Mouse (Mus musculus) MN1 (cell line): ENCODE measurements around the gene Tmem265.

Experiments used
- DNase-seq: peaks from one replicate; pipeline ENCODE4 v3.0.0-alpha.2; 2016; ENCODE audit warnings: low spot score

Tmem265 gene

GRCm38 (mm10) chr7:127588901-127589300, 27.7 kb downstream of the Tmem265 start:
- DNase-seq, result no peak

GRCm38 (mm10) chr7:127589637-127590036, 28.4 kb downstream of the Tmem265 start:
- DNase-seq, result no peak

GRCm38 (mm10) chr7:127591108-127591507, 29.9 kb downstream of the Tmem265 start:
- no peak for DNase-seq

- DNase-seq, result no peak
These were observed 31.4 kb downstream of the Tmem265 start for GRCm38 (mm10) chr7:127592575-127592974.

- DNase-seq, result no peak
These were observed 35.6 kb downstream of the Tmem265 start for GRCm38 (mm10) chr7:127596747-127597146.

GRCm38 (mm10) chr7:127600612-127601011, 39.4 kb downstream of the Tmem265 start:
- no peak for DNase-seq

- no peak for DNase-seq
These were observed 40.5 kb downstream of the Tmem265 start for GRCm38 (mm10) chr7:127601735-127602134.

GRCm38 (mm10) chr7:127602903-127603302, 41.7 kb downstream of the Tmem265 start:
- no peak for DNase-seq

GRCm38 (mm10) chr7:127604256-127604655, 43.1 kb downstream of the Tmem265 start:
- DNase-seq, result no peak

GRCm38 (mm10) chr7:127607150-127607549, 46.0 kb downstream of the Tmem265 start:
- DNase-seq, result no peak

GRCm38 (mm10) chr7:127611011-127611410, 49.8 kb downstream of the Tmem265 start:
- DNase-seq, result no peak

- no peak for DNase-seq
These were observed 50.4 kb downstream of the Tmem265 start for GRCm38 (mm10) chr7:127611561-127611960.

GRCm38 (mm10) chr7:127613501-127613900, 52.3 kb downstream of the Tmem265 start:
- no peak for DNase-seq

- DNase-seq, result no peak
These were observed 52.9 kb downstream of the Tmem265 start for GRCm38 (mm10) chr7:127614091-127614490.

GRCm38 (mm10) chr7:127614511-127614890, 53.3 kb downstream of the Tmem265 start:
- DNase-seq, result peak; percentile 77

- DNase-seq, result peak; percentile 90
These were observed 54.0 kb downstream of the Tmem265 start, which contains the start of gene Zfp629 for GRCm38 (mm10) chr7:127614891-127615843. TSS of gene Zfp629 (minus strand) at chr7:127615797.

GRCm38 (mm10) chr7:127616336-127616735, 55.1 kb downstream of the Tmem265 start:
- DNase-seq, result no peak
